Mouse (Mus musculus): ENCODE measurements at regions not wholly inside any gene's neighbourhood (a gene's known extent, or its start where the extent isn't known, plus 50 kb on each side); places are given as distances from the start of the nearest gene placed in this dataset.

- TF ChIP-seq UBTF (IDR thresholded peaks at IDR 0.05; ENCODE audit: borderline replicate concordance, insufficient read depth, low read depth, low read length) (no peak), BHLHE40 (IDR thresholded peaks at IDR 0.05; ENCODE audit: borderline replicate concordance, low read depth, low read length) (no peak)
These were observed 543.3 kb upstream of the Pou3f3 start (continued) for GRCm38 (mm10) chr1:42152175-42152790.

DNA sequence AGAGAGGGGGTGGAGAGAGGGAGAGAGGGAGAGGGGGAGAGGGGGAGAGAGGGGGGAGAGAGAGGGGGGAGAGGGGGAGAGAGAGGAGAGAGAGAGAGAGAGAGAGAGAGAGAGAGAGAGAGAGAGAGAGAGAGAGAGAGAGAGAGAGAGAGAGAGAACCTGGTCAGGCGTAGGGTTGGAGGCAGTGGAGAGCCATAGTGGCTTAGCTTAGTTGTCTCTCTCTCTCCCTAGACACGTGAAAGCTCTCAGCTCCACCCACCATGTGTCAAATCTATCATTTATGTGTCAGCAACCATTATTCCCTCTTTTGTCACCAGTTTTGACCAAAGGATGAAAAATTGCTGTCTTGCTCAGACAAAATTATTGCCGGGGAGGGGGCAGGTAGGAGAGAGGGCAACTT lies 542.7 kb upstream of the Pou3f3 start:
- DNase-seq (ENCODE audit: low read depth, low spot score), result no peak
- H3K9me3 ChIP-seq (replicated peaks; ENCODE audit: insufficient read depth, low read length), result no peaks in the 10 kb centered on the region
- no peak overlapping the region for H3K4me3 ChIP-seq (ENCODE audit: control insufficient read depth in 1 of 2, insufficient read depth in 1 of 2, low read depth in 2 of 2, low read length in 2 of 2)
- H3K27ac ChIP-seq (ENCODE audit: control insufficient read depth, low read depth, low read length), result no peak overlapping the region
- H3K36me3 ChIP-seq (ENCODE audit: control insufficient read depth in 1 of 2, insufficient read depth in 2 of 2, low read length in 2 of 2), result no peaks in the 10 kb centered on the region
- H3K9ac ChIP-seq (ENCODE audit: control insufficient read depth, low read depth, low read length, poor library complexity, severe bottlenecking), result no peak overlapping the region
- no peaks in the 10 kb centered on the region for H3K27me3 ChIP-seq (ENCODE audit: control insufficient read depth in 1 of 2, insufficient read depth in 2 of 2, low read length in 2 of 2)
- TF ChIP-seq TCF12 (IDR thresholded peaks at IDR 0.05; ENCODE audit: low read depth, low read length) (no peak), MXI1 (IDR thresholded peaks at IDR 0.05; ENCODE audit: low read depth, low read length) (no peak), MAFK (IDR thresholded peaks at IDR 0.05; ENCODE audit: borderline replicate concordance, low read depth, low read length) (no peak), TBP (IDR thresholded peaks at IDR 0.05; ENCODE audit: low read depth, low read length) (no peak), GABPA (IDR thresholded peaks at IDR 0.05; ENCODE audit: low read depth, low read length) (no peak), CHD2 (IDR thresholded peaks at IDR 0.05; ENCODE audit: low read length) (no peak), NELFE (IDR thresholded peaks at IDR 0.05; ENCODE audit: low read depth, low read length) (no peak), HCFC1 (IDR thresholded peaks at IDR 0.05; ENCODE audit: low read depth, low read length) (no peak), JUND (IDR thresholded peaks at IDR 0.05; ENCODE audit: low read depth, low read length) (no peak), ZNF384 (IDR thresholded peaks at IDR 0.05; ENCODE audit: low read depth, low read length) (no peak), TAL1 (IDR thresholded peaks at IDR 0.05; ENCODE audit: low read length) (no peak), NRF1 (IDR thresholded peaks at IDR 0.05; ENCODE audit: insufficient read depth, low read depth, low read length, poor library complexity, severe bottlenecking) (no peak), MAX (IDR thresholded peaks at IDR 0.05; ENCODE audit: low read length) (no peak), UBTF (IDR thresholded peaks at IDR 0.05; ENCODE audit: borderline replicate concordance, insufficient read depth, low read depth, low read length) (no peak), BHLHE40 (IDR thresholded peaks at IDR 0.05; ENCODE audit: borderline replicate concordance, low read depth, low read length) (no peak)
- H3K79me2 ChIP-seq (ENCODE audit: control insufficient read depth, insufficient read depth, low read length, poor library complexity), result no peaks in the 10 kb centered on the region
- no peaks in the 10 kb centered on the region for H3K4me1 ChIP-seq (ENCODE audit: control insufficient read depth in 1 of 2, insufficient read depth in 2 of 2, low read length in 2 of 2)

- no peaks in the 10 kb centered on the region for H3K36me3 ChIP-seq (ENCODE audit: control insufficient read depth in 1 of 2, insufficient read depth in 2 of 2, low read length in 2 of 2)
- H3K4me1 ChIP-seq (ENCODE audit: control insufficient read depth in 1 of 2, insufficient read depth in 2 of 2, low read length in 2 of 2), result no peaks in the 10 kb centered on the region
- no peaks in the 10 kb centered on the region for H3K79me2 ChIP-seq (ENCODE audit: control insufficient read depth, insufficient read depth, low read length, poor library complexity)
- no peak overlapping the region for H3K27ac ChIP-seq (ENCODE audit: control insufficient read depth, low read depth, low read length)
- TF ChIP-seq TBP (IDR thresholded peaks at IDR 0.05; ENCODE audit: low read depth, low read length), result no peak
- no peak for TF ChIP-seq JUND (IDR thresholded peaks at IDR 0.05; ENCODE audit: low read depth, low read length)
- no peak for TF ChIP-seq SMC3 (IDR thresholded peaks at IDR 0.05; ENCODE audit: low read depth, low read length)
- no peak for TF ChIP-seq ELF1 (IDR thresholded peaks at IDR 0.05; ENCODE audit: low read depth, low read length)
- TF ChIP-seq UBTF (IDR thresholded peaks at IDR 0.05; ENCODE audit: borderline replicate concordance, insufficient read depth, low read depth, low read length), result no peak
- no peak for TF ChIP-seq POLR2A (IDR thresholded peaks at IDR 0.05; ENCODE audit: control insufficient read depth in 1 of 2, insufficient read depth in 1 of 2, low read depth in 1 of 2, low read length in 2 of 2, poor library complexity in 1 of 2)
- no peak for TF ChIP-seq ZKSCAN1 (IDR thresholded peaks at IDR 0.05; ENCODE audit: low read depth, low read length)
- no peak for TF ChIP-seq USF2 (IDR thresholded peaks at IDR 0.05; ENCODE audit: borderline replicate concordance in 1 of 2, insufficient read depth in 1 of 2, low read depth in 1 of 2, low read length in 2 of 2)
- no peak for TF ChIP-seq MAFK (IDR thresholded peaks at IDR 0.05; ENCODE audit: borderline replicate concordance, low read depth, low read length)
- no peak for TF ChIP-seq KAT2A (conservative IDR thresholded peaks at IDR 0.05; ENCODE audit: low read depth, low read length)
- no peak for TF ChIP-seq ZNF384 (IDR thresholded peaks at IDR 0.05; ENCODE audit: low read depth, low read length)
- no peak for TF ChIP-seq CHD1 (IDR thresholded peaks at IDR 0.05; ENCODE audit: low read depth, low read length)
- TF ChIP-seq MEF2A (IDR thresholded peaks at IDR 0.05; ENCODE audit: extremely low read depth, insufficient replicate concordance, low read depth, low read length, poor library complexity, severe bottlenecking), result no peak
- no peak for TF ChIP-seq GATA1 (IDR thresholded peaks at IDR 0.05; ENCODE audit: low read depth, low read length)
- H3K9ac ChIP-seq (ENCODE audit: control insufficient read depth, low read depth, low read length, poor library complexity, severe bottlenecking), result no peak overlapping the region
- H3K27me3 ChIP-seq (ENCODE audit: control insufficient read depth in 1 of 2, insufficient read depth in 2 of 2, low read length in 2 of 2), result no peaks in the 10 kb centered on the region
- H3K9me3 ChIP-seq (replicated peaks; ENCODE audit: insufficient read depth, low read length), result no peaks in the 10 kb centered on the region
- DNase-seq (ENCODE audit: low read depth, low spot score), result no peak
- H3K4me3 ChIP-seq (ENCODE audit: control insufficient read depth in 1 of 2, insufficient read depth in 1 of 2, low read depth in 2 of 2, low read length in 2 of 2), result no peak overlapping the region
These were observed 527.6 kb upstream of the Pou3f3 start for GRCm38 (mm10) chr1:42167790-42168572.

Data from MEL (cell line).